Mouse (Mus musculus): ENCODE data around the gene Cst6. TPM values are rescaled to one million over a fixed set of nuclear protein-coding genes. Genes with fewer than 3 reads are reported as not detected.
"Not testable (repeated sequence)": the region's sequence is repeated elsewhere in the genome, so short reads cannot be mapped to it uniquely, and the experiment has no call there.

Gene Cst6
- 2.7 and 3.1 TPM in 2 replicates for polyA plus RNA-seq (2015; fragmentation: Nextera tagmentation; extraction: Ambion mirVana)

DNA sequence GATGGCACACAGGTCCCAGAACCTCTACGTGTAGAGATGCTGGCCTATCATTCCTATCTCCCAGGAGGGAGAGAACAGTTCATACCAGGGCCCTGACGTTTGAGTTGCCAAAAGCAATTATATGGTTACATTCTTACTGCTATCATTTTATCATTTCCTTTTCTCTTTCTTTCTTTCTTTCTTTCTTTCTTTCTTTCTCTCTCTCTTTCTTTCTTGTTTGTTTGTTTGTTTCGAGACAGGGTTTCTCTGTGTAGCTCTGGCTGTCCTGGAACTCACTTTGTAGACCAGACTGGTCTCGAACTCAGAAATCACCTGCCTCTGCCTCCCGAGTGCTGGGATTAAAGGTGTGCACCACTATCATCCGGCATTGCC is at the start of gene Cst6:
Gene Cst6, minus strand, starts transcription at position 73 of the 372 bp plus-strand sequence.
- ATAC-seq (replicated peaks); H3K4me1 ChIP-seq; H3K9me3 ChIP-seq; H3K27ac ChIP-seq (replicated peaks); H3K27me3 ChIP-seq; H3K36me3 ChIP-seq: not testable (repeated sequence)
- Histone ChIP-seq H3K4me2 (replicated peaks) (peak within 1 kb of the TSS; percentile 54), H3K9ac (replicated peaks) (peak within 1 kb of the TSS; percentile 49), H3K4me3 (peak within 1 kb of the TSS; percentile 32)
- 65% methylated on average over 6 of the region's 6 CpGs for WGBS

DNA sequence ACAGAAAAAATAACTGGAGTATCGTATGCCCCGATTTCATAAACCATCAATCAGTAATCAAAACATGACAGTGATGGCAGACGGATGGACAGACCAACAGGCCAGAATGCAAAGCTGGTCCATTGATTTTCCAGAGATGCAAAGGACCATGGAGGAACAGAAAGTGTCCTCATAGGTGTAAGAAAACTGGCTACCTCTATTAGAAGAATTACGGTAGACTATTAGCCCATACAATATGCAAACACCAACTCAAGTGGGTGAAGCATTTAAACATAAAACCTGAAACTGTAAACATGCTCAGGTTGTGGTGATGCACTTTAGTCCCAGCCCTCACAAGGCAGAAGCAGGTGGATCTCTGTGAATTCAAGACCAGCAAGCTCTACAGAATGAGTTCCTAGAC is 46.0 kb upstream of the Cst6 start:
- H3K27ac ChIP-seq (replicated peaks): no peak overlapping the region
- no peaks in the 10 kb centered on the region for H3K9me3 ChIP-seq
- no peak for ATAC-seq (replicated peaks)
- H3K9ac ChIP-seq (replicated peaks): no peak overlapping the region
- H3K36me3 ChIP-seq: no peaks in the 10 kb centered on the region
- H3K27me3 ChIP-seq: no peaks in the 10 kb centered on the region
- no peak overlapping the region for H3K4me2 ChIP-seq (replicated peaks)
- H3K4me1 ChIP-seq: peaks cover 6% of the 10 kb centered on the region; the same call in 1 of the 2 replicates
- WGBS: 68% methylated on average over 4 of the region's 4 CpGs
- no peak overlapping the region for H3K4me3 ChIP-seq

DNA sequence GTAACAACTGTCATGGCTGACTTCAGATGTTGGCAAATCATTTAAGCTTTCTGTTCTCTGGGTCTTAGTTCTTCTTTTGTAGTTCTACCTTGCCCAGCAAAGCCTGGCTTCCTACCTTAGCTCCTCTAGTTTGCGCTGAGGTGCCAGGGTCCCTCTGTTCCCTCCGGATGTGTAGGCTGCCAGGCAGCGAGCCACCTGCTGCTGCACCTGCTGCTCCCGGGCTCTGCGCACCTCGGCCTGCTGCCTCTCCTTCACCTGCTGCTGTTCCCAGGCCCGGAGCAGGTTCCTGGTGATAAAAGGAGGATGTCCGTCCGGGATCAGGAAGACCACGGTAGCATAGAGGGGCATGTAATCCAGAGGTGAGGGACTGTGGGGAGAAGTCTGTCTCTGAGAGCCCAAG is 44.8 kb upstream of the Cst6 start:
- no peaks in the 10 kb centered on the region for H3K36me3 ChIP-seq
- WGBS: 55% methylated on average over 10 of the region's 10 CpGs
- no peak overlapping the region for H3K4me2 ChIP-seq (replicated peaks)
- no peak overlapping the region for H3K4me3 ChIP-seq
- H3K9me3 ChIP-seq: no peaks in the 10 kb centered on the region
- H3K9ac ChIP-seq (replicated peaks): no peak overlapping the region
- no peak overlapping the region for H3K27ac ChIP-seq (replicated peaks)
- H3K4me1 ChIP-seq: peaks cover 18% of the 10 kb centered on the region
- H3K27me3 ChIP-seq: no peaks in the 10 kb centered on the region
- ATAC-seq (replicated peaks): no peak

DNA sequence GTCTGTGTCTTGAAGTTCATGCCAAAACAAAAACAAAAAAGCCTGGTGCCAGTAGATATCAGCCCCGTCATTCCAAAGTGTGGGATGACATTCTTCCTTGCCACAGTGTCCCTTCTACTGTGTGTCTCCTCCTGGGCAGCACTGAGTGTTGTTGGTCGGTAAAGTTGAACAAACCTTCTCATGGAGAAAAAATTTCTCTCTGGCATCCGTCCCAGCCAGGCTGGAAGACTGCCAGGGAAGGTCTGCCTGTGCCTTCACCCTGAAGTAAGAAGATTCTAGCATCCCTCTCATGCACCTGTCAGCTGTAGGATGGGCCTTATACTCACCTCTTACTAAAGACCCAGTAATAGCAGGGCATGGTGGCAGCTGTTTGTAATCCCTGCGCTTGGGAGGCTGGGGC is 43.5 kb upstream of the Cst6 start:
- ATAC-seq (replicated peaks): no peak
- H3K27ac ChIP-seq (replicated peaks): no peak overlapping the region
- no peaks in the 10 kb centered on the region for H3K36me3 ChIP-seq
- H3K9ac ChIP-seq (replicated peaks): no peak overlapping the region
- no peak overlapping the region for H3K4me3 ChIP-seq
- H3K27me3 ChIP-seq: no peaks in the 10 kb centered on the region
- WGBS: 36% methylated on average over 4 of the region's 4 CpGs
- no peak overlapping the region for H3K4me2 ChIP-seq (replicated peaks)
- no peaks in the 10 kb centered on the region for H3K9me3 ChIP-seq
- peaks cover 20% of the 10 kb centered on the region for H3K4me1 ChIP-seq

DNA sequence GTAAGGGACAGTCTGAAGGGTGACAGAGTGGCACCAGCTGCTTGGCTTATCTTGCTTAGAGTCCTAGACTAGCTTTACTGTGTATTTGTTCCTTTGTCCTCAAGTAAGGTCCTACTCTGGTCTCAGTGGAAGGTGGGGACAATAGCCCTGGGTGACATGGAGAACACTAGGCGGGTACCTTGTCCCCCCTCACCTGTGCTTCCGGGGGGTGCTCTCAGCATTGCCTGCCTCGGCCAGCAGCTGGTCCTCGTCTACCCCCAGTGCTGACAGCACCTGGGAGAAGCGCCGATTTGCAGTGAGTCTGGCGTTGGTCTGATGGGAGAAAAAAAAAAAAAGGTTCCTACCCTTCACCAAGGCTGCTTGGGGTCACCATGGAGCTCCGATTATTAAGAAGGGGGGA is 41.0 kb upstream of the Cst6 start:
- no peak overlapping the region for H3K9ac ChIP-seq (replicated peaks)
- H3K27ac ChIP-seq (replicated peaks): no peak overlapping the region
- H3K27me3 ChIP-seq: no peaks in the 10 kb centered on the region
- ATAC-seq (replicated peaks): no peak
- 0 out of 2 replicates have a peak, but pooled peaks cover 2% of the 10 kb centered on the region for H3K36me3 ChIP-seq
- WGBS: 91% methylated on average over 8 of the region's 8 CpGs
- H3K4me1 ChIP-seq: peaks cover 39% of the 10 kb centered on the region
- no peak overlapping the region for H3K4me2 ChIP-seq (replicated peaks)
- H3K9me3 ChIP-seq: no peaks in the 10 kb centered on the region
- H3K4me3 ChIP-seq: no peak overlapping the region

DNA sequence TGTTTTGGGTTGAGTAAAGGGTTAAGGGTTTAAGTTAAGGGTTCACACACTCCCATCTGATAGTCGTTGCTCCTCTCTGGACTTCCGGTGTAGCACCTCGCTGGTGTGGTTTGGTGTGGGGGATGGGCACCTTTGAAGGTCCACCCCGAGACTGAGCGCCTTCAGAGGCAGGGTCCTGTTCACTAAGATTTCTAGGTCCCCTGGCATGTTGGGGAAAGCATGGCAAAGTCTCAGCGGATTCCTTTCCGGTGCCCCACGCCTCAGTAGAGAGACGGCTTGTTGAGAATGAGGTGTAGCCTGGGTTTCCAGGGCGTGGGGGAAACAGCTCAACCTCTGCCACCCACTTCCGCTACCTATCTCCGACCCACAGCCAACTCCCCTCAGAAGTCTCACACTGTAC is 40.3 kb upstream of the Cst6 start:
- peak overlapping the region; percentile 88 for H3K4me3 ChIP-seq
- WGBS: 61% methylated on average over 12 of the region's 12 CpGs
- peaks cover 8% of the 10 kb centered on the region for H3K36me3 ChIP-seq
- H3K27me3 ChIP-seq: no peaks in the 10 kb centered on the region
- H3K4me1 ChIP-seq: peaks cover 39% of the 10 kb centered on the region
- H3K9me3 ChIP-seq: no peaks in the 10 kb centered on the region
- H3K9ac ChIP-seq (replicated peaks): no peak overlapping the region
- H3K27ac ChIP-seq (replicated peaks): no peak overlapping the region
- ATAC-seq (replicated peaks): no peak
- H3K4me2 ChIP-seq (replicated peaks): peak overlapping the region; percentile 65

DNA sequence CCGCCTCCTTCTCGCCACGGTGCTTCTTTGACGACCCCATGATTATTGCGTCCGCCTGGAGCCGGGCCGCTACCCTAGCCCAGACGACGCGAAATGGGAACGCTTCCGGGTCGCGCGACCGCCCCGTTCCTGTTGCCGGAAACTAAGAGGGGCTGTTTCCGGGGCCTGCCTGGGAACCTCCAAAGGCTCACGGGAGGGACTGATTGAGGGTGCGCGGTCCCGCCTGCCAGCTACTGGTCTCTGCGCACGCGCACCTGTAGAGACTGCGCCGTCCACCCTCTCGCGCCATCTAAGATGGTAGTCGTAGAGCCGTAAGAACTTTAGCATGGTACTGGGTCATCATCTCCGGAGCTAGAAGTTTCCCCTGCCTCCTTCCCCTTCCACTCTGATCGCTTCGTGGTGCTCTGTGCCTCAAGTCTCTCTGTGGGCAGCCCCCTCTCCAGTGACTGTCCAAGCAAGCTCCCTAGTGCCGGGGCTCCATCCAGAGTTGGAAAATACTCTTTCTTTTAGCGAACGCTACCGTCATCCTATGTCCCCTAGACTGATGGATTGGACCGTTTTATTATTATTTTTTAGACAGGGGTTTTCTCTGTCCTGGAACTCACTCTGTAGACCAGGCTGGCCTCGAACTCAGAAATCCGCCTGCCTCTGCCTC is 39.3 kb upstream of the Cst6 start, which contains the start of gene Sart1:
Gene Sart1, minus strand, starts transcription at position 116 of the 655 bp plus-strand sequence.
- H3K4me3 ChIP-seq: peak within 1 kb of the TSS; percentile 88
- peak within 1 kb of the TSS; percentile 83 for H3K27ac ChIP-seq (replicated peaks)
- WGBS: 2% methylated on average over 43 of the region's 43 CpGs
- peak within 1 kb of the TSS; percentile 65 for H3K4me2 ChIP-seq (replicated peaks)
- no peaks in the 10 kb centered on the region for H3K27me3 ChIP-seq
- H3K36me3 ChIP-seq: peaks cover 18% of the 10 kb centered on the region
- no peaks in the 10 kb centered on the region for H3K9me3 ChIP-seq
- peak; percentile 98 for ATAC-seq (replicated peaks)
- peak within 1 kb of the TSS; percentile 81 for H3K9ac ChIP-seq (replicated peaks)
- H3K4me1 ChIP-seq: peaks cover 39% of the 10 kb centered on the region

DNA sequence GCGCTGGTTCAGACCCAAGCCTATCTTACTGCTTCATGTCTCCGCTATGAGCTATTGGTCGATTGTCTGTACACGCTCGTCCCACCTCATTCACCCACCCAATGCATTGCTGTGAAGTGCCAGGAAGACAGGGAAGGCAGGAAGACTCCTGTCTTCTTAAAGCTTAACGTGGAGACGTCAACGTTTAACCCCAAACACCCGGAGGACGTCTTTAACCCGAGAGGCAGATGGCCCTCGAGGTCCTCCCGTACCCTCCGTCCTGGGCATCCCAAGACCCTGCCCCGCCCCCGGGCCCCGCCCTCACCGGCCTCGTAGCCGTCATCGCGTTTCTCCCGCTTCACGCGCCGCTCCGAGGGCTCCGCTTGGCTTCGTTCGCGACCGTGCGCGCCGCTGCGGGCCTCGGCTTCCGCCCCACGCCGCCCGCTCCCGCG is 38.7 kb upstream of the Cst6 start:
- no peaks in the 10 kb centered on the region for H3K9me3 ChIP-seq
- H3K27me3 ChIP-seq: no peaks in the 10 kb centered on the region
- ATAC-seq (replicated peaks): peak; percentile 36; the same call in 1 of the 2 replicates
- H3K27ac ChIP-seq (replicated peaks): peak overlapping the region; percentile 83
- peak overlapping the region; percentile 65 for H3K4me2 ChIP-seq (replicated peaks)
- H3K4me1 ChIP-seq: peaks cover 39% of the 10 kb centered on the region
- peaks cover 25% of the 10 kb centered on the region for H3K36me3 ChIP-seq
- peak overlapping the region; percentile 88 for H3K4me3 ChIP-seq
- WGBS: under 1% methylated on average over 43 of the region's 43 CpGs
- H3K9ac ChIP-seq (replicated peaks): peak overlapping the region; percentile 81

DNA sequence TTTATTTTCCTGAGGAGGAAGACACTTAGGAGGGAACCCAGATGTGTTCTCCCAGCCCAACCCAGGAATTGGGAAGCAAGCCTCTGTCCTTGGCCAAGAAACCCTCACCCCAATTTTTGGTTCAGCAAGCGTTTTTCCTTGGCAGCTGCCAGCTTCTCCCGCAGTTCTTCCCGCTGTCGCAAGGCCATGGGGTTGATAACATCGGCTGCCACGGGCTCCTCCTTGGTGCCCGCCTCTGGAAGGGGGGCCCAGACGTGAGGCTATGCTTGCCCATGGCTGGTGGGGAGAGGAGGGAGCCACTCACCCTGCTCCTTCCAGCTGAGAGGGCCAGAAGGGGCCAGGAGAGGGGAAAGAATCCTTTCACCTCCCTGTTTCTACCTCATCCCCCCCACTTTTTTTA is 35.3 kb upstream of the Cst6 start:
- no peak overlapping the region for H3K4me2 ChIP-seq (replicated peaks)
- H3K9me3 ChIP-seq: no peaks in the 10 kb centered on the region
- H3K27ac ChIP-seq (replicated peaks): no peak overlapping the region
- ATAC-seq (replicated peaks): no peak
- no peak overlapping the region for H3K4me3 ChIP-seq
- WGBS: 94% methylated on average over 8 of the region's 8 CpGs
- H3K36me3 ChIP-seq: peaks cover 57% of the 10 kb centered on the region
- no peak overlapping the region for H3K9ac ChIP-seq (replicated peaks)
- H3K27me3 ChIP-seq: no peaks in the 10 kb centered on the region
- H3K4me1 ChIP-seq: peaks cover 27% of the 10 kb centered on the region

DNA sequence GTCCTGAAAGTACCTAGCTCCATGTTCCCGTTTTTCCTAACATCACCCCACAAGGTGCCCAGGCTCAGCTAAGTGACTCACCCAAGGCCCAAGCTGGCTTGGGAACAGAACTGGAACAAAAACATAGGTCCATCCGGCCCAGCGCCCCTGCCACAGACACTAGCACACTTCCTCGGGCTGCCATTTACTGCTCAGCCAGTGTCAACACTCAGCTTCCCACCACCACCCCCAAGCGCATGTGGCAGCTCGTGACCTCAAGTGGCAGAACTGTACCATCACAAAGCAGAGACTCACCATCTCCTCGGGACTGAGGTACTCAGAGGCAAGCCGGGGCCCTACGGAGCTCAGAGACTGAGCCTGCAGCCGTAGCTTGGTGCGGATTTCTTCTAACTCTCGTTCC is 34.0 kb upstream of the Cst6 start:
- WGBS: 98% methylated on average over 12 of the region's 12 CpGs
- Histone ChIP-seq H3K4me2 (replicated peaks) (no peak overlapping the region), H3K36me3 (peaks cover 71% of the 10 kb centered on the region), H3K9me3 (no peaks in the 10 kb centered on the region), H3K27me3 (no peaks in the 10 kb centered on the region), H3K27ac (replicated peaks) (no peak overlapping the region), H3K9ac (replicated peaks) (no peak overlapping the region), H3K4me1 (peaks cover 20% of the 10 kb centered on the region), H3K4me3 (no peak overlapping the region)
- ATAC-seq (replicated peaks): no peak

DNA sequence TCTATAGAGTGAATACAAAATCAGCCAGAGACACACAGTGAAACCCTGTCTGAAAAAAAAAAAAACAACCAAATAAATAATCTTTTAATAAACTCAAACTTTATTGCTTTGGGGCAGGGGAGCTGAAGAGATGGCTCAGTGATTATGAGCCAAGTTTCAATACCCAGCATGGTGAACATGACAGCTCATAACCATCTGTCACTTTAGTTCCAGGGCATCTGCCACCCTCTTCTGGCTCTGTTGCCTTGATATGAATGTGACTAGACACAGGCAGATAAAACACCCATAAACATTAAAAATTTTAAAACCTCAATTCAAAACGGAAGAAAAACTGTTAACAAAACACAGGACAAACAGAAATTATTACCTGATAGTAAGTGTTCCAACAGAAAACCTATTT is 28.1 kb upstream of the Cst6 start:
- H3K36me3 ChIP-seq: peaks cover 67% of the 10 kb centered on the region
- H3K27ac ChIP-seq (replicated peaks): no peak overlapping the region
- no peak overlapping the region for H3K4me2 ChIP-seq (replicated peaks)
- no peak overlapping the region for H3K9ac ChIP-seq (replicated peaks)
- 84% methylated on average over 1 of the region's 1 CpGs for whole genome bisulfite sequencing
- no peaks in the 10 kb centered on the region for H3K4me1 ChIP-seq
- ATAC-seq (replicated peaks): no peak
- H3K27me3 ChIP-seq: no peaks in the 10 kb centered on the region
- no peaks in the 10 kb centered on the region for H3K9me3 ChIP-seq
- H3K4me3 ChIP-seq: no peak overlapping the region

DNA sequence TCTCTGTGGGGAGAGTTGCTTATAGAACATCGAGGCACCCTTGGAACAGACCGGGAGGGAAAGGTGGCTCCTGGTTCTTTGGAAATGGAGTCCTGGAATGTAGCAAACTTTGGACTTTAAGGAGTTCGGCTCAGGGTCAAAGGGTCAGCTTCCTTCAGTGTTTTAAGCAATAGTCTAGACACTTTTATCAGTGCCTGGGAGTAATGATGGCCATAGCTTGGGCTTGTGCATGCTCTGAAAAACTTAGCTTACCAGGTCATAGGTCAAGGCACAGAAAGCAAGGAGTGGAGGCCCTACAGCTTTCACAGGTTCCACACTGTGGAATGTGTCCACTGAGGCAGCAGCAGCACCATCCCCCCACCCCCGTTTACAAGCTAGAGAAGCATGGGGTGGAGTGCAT is 25.4 kb upstream of the Cst6 start:
- WGBS: 82% methylated on average over 4 of the region's 4 CpGs
- Histone ChIP-seq H3K36me3 (peaks cover 65% of the 10 kb centered on the region), H3K9ac (replicated peaks) (no peak overlapping the region), H3K27me3 (no peaks in the 10 kb centered on the region), H3K4me2 (replicated peaks) (no peak overlapping the region), H3K27ac (replicated peaks) (no peak overlapping the region), H3K4me3 (no peak overlapping the region), H3K9me3 (no peaks in the 10 kb centered on the region), H3K4me1 (no peaks in the 10 kb centered on the region)
- no peak for ATAC-seq (replicated peaks)

DNA sequence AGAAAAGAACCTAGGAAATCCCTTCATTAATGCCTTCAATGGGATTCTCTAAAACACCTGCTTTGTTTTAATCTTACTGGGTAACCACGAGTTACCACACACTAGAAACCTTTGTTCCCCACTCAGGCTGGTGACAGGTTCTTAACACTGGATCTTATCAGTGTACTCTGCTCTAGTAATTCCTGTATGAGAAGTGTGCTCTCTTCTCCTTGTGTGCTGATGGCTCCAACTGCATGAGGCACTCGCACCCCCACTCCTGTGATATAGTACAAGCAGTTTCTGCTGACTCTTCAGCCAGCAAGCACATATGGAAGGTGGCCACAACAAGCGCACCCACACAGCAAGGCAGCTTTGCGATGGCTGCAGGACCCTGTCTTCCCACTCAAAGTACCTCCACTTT is 24.8 kb upstream of the Cst6 start:
- H3K9me3 ChIP-seq: no peaks in the 10 kb centered on the region
- no peaks in the 10 kb centered on the region for H3K4me1 ChIP-seq
- no peak overlapping the region for H3K4me3 ChIP-seq
- no peak for ATAC-seq (replicated peaks)
- H3K4me2 ChIP-seq (replicated peaks): no peak overlapping the region
- no peaks in the 10 kb centered on the region for H3K27me3 ChIP-seq
- WGBS: 84% methylated on average over 4 of the region's 4 CpGs
- no peak overlapping the region for H3K9ac ChIP-seq (replicated peaks)
- H3K27ac ChIP-seq (replicated peaks): no peak overlapping the region
- H3K36me3 ChIP-seq: peaks cover 65% of the 10 kb centered on the region

All from forebrain, embryonic 15.5 days (tissue).